Mouse (Mus musculus): ENCODE measurements at regions not wholly inside any gene's neighbourhood (a gene's known extent, or its start where the extent isn't known, plus 50 kb on each side); places are given as distances from the start of the nearest gene placed in this dataset.

- Histone ChIP-seq H3K27ac (ENCODE audit: insufficient read depth, low read depth, low read length) (no peak overlapping the region), H3K4me3 (ENCODE audit: insufficient read depth, low read length) (no peak overlapping the region), H3K4me1 (ENCODE audit: control insufficient read depth, insufficient read depth, low read length) (no peaks in the 10 kb centered on the region)
- no peak for TF ChIP-seq POLR2A (IDR thresholded peaks at IDR 0.05; ENCODE audit: borderline replicate concordance, low read depth, low read length)
Observed at GRCm38 (mm10) chr3:57018171-57018570, 283.6 kb downstream of the Tm4sf1 start.

GRCm38 (mm10) chr3:56981305-56981660 is 320.5 kb downstream of the Tm4sf1 start:
- TF ChIP-seq CTCF (IDR thresholded peaks at IDR 0.05; ENCODE audit: low read depth, low read length) (no peak), POLR2A (IDR thresholded peaks at IDR 0.05; ENCODE audit: borderline replicate concordance, low read depth, low read length) (no peak)
- Histone ChIP-seq H3K4me3 (ENCODE audit: insufficient read depth, low read length) (no peak overlapping the region), H3K4me1 (ENCODE audit: control insufficient read depth, insufficient read depth, low read length) (no peaks in the 10 kb centered on the region), H3K27ac (ENCODE audit: insufficient read depth, low read depth, low read length) (no peak overlapping the region)

GRCm38 (mm10) chr3:56980593-56981304 is 321.0 kb downstream of the Tm4sf1 start:
- Histone ChIP-seq H3K27ac (ENCODE audit: insufficient read depth, low read depth, low read length) (no peak overlapping the region), H3K4me1 (ENCODE audit: control insufficient read depth, insufficient read depth, low read length) (no peaks in the 10 kb centered on the region), H3K4me3 (ENCODE audit: insufficient read depth, low read length) (no peak overlapping the region)
- TF ChIP-seq POLR2A (IDR thresholded peaks at IDR 0.05; ENCODE audit: borderline replicate concordance, low read depth, low read length), result no peak
- TF ChIP-seq CTCF (IDR thresholded peaks at IDR 0.05; ENCODE audit: low read depth, low read length), result no peak

- TF ChIP-seq POLR2A (IDR thresholded peaks at IDR 0.05; ENCODE audit: borderline replicate concordance, low read depth, low read length), result no peak
- TF ChIP-seq CTCF (IDR thresholded peaks at IDR 0.05; ENCODE audit: low read depth, low read length), result no peak
- Histone ChIP-seq H3K4me1 (ENCODE audit: control insufficient read depth, insufficient read depth, low read length) (no peaks in the 10 kb centered on the region), H3K27ac (ENCODE audit: insufficient read depth, low read depth, low read length) (no peak overlapping the region), H3K4me3 (ENCODE audit: insufficient read depth, low read length) (no peak overlapping the region)
Observed at GRCm38 (mm10) chr3:56966008-56966407, 335.8 kb downstream of the Tm4sf1 start.

- TF ChIP-seq CTCF (IDR thresholded peaks at IDR 0.05; ENCODE audit: low read depth, low read length), result no peak
- TF ChIP-seq POLR2A (IDR thresholded peaks at IDR 0.05; ENCODE audit: borderline replicate concordance, low read depth, low read length), result no peak
- H3K27ac ChIP-seq (ENCODE audit: insufficient read depth, low read depth, low read length), result no peak overlapping the region
- H3K4me1 ChIP-seq (ENCODE audit: control insufficient read depth, insufficient read depth, low read length), result no peaks in the 10 kb centered on the region
- no peak overlapping the region for H3K4me3 ChIP-seq (ENCODE audit: insufficient read depth, low read length)
Observed at GRCm38 (mm10) chr3:56965444-56965843, 336.3 kb downstream of the Tm4sf1 start.

- Histone ChIP-seq H3K4me3 (ENCODE audit: insufficient read depth, low read length) (no peak overlapping the region), H3K27ac (ENCODE audit: insufficient read depth, low read depth, low read length) (no peak overlapping the region), H3K4me1 (ENCODE audit: control insufficient read depth, insufficient read depth, low read length) (no peaks in the 10 kb centered on the region)
- no peak for TF ChIP-seq CTCF (IDR thresholded peaks at IDR 0.05; ENCODE audit: low read depth, low read length)
- no peak for TF ChIP-seq POLR2A (IDR thresholded peaks at IDR 0.05; ENCODE audit: borderline replicate concordance, low read depth, low read length)
Observed at GRCm38 (mm10) chr3:56964156-56964555, 337.6 kb downstream of the Tm4sf1 start.

DNA sequence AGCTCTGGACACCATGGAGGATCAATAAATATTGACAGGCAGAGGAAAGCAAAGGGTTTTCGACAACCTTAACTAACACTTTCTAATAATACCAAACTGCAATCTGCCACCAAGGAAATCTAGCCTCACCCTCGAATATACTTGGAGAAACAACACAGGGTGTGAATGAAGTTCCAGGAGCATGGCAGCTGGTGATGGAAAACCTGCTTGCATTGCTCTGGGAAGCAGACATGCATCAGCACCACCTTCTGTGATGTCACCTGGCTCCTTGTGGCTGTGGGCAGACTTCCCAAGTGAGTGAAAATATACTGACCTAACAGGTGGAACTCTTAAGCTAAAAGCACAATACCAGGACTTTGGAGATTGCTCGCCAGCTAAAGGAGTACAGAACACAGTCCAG is 338.5 kb downstream of the Tm4sf1 start:
- H3K4me3 ChIP-seq (ENCODE audit: insufficient read depth, low read length), result no peak overlapping the region
- no peaks in the 10 kb centered on the region for H3K4me1 ChIP-seq (ENCODE audit: control insufficient read depth, insufficient read depth, low read length)
- H3K27ac ChIP-seq (ENCODE audit: insufficient read depth, low read depth, low read length), result no peak overlapping the region
- TF ChIP-seq CTCF (IDR thresholded peaks at IDR 0.05; ENCODE audit: low read depth, low read length), result no peak
- TF ChIP-seq POLR2A (IDR thresholded peaks at IDR 0.05; ENCODE audit: borderline replicate concordance, low read depth, low read length), result no peak

- no peak for TF ChIP-seq POLR2A (IDR thresholded peaks at IDR 0.05; ENCODE audit: borderline replicate concordance, low read depth, low read length)
- no peak for TF ChIP-seq CTCF (IDR thresholded peaks at IDR 0.05; ENCODE audit: low read depth, low read length)
- H3K4me1 ChIP-seq (ENCODE audit: control insufficient read depth, insufficient read depth, low read length), result no peaks in the 10 kb centered on the region
- no peak overlapping the region for H3K4me3 ChIP-seq (ENCODE audit: insufficient read depth, low read length)
- no peak overlapping the region for H3K27ac ChIP-seq (ENCODE audit: insufficient read depth, low read depth, low read length)
Observed at GRCm38 (mm10) chr3:56962248-56963013, 339.4 kb downstream of the Tm4sf1 start.

- H3K27ac ChIP-seq (ENCODE audit: insufficient read depth, low read depth, low read length), result no peak overlapping the region
- H3K4me1 ChIP-seq (ENCODE audit: control insufficient read depth, insufficient read depth, low read length), result no peaks in the 10 kb centered on the region
- H3K4me3 ChIP-seq (ENCODE audit: insufficient read depth, low read length), result no peak overlapping the region
- TF ChIP-seq CTCF (IDR thresholded peaks at IDR 0.05; ENCODE audit: low read depth, low read length), result no peak
- TF ChIP-seq POLR2A (IDR thresholded peaks at IDR 0.05; ENCODE audit: borderline replicate concordance, low read depth, low read length), result no peak
Observed at GRCm38 (mm10) chr3:56956978-56957377, 344.8 kb downstream of the Tm4sf1 start.

GRCm38 (mm10) chr3:56955799-56956121 is 346.0 kb downstream of the Tm4sf1 start:
- H3K4me3 ChIP-seq (ENCODE audit: insufficient read depth, low read length), result no peak overlapping the region
- H3K4me1 ChIP-seq (ENCODE audit: control insufficient read depth, insufficient read depth, low read length), result no peaks in the 10 kb centered on the region
- H3K27ac ChIP-seq (ENCODE audit: insufficient read depth, low read depth, low read length), result no peak overlapping the region
- TF ChIP-seq POLR2A (IDR thresholded peaks at IDR 0.05; ENCODE audit: borderline replicate concordance, low read depth, low read length) (no peak), CTCF (IDR thresholded peaks at IDR 0.05; ENCODE audit: low read depth, low read length) (no peak)
